Mouse (Mus musculus) CH12.LX (cell line): ENCODE results near the gene Dnajc17. TPM values are rescaled to one million over a fixed set of nuclear protein-coding genes. Genes with fewer than 3 reads are reported as not detected.

Source experiments
- DNase-seq: peaks from one replicate; pipeline ENCODE4 v3.0.0-alpha.2; 2013; ENCODE audit errors: extremely low read depth
- H3K27ac ChIP-seq: 2 replicates; pipeline ENCODE4 v1.5.1; 2012; ENCODE audit warnings: low read depth, mild to moderate bottlenecking, control low read depth, moderate library complexity; ENCODE audit not compliant: insufficient read depth
- H3K27me3 ChIP-seq: replicated peaks from 2 replicates; pipeline ENCODE3; 2012; ENCODE audit warnings: inconsistent platforms
- H3K36me3 ChIP-seq, 2 experiments: replicated peaks in 1 of 2; 2 replicates each; pipeline versions ENCODE3 to v1.6.1; 2012; ENCODE audit warnings: inconsistent platforms in 1 of 2, low read length in 1 of 2, mild to moderate bottlenecking in 1 of 2, mixed read lengths in 1 of 2, moderate library complexity in 1 of 2; ENCODE audit not compliant: control insufficient read depth in 1 of 2, insufficient read depth in 1 of 2
- H3K4me1 ChIP-seq, 2 experiments: 2 replicates each; pipeline ENCODE4 v1.6.1; 2012; ENCODE audit warnings: inconsistent platforms in 1 of 2, moderate library complexity in 1 of 2; ENCODE audit not compliant: insufficient read depth in 2 of 2, control insufficient read depth in 1 of 2
- H3K4me2 ChIP-seq: 2 replicates; pipeline ENCODE4 v1.6.1; 2012; ENCODE audit warnings: low read depth, mild to moderate bottlenecking, control low read depth; ENCODE audit not compliant: poor library complexity, insufficient read depth, severe bottlenecking
- H3K4me3 ChIP-seq, 3 experiments: fragments of 150-350 bp in 1 of 3; sonication (generic) in 1 of 3; replicated peaks in 1 of 3; 2 replicates each; pipeline versions ENCODE3 to v1.5.1; 2011 to 2012; ENCODE audit warnings: low read depth in 2 of 3, low read length in 2 of 3, mild to moderate bottlenecking in 2 of 3, moderate library complexity in 2 of 3, control low read depth in 1 of 3, improper control_type of control experiment in 1 of 3, inconsistent platforms in 1 of 3, mixed read lengths in 1 of 3; ENCODE audit not compliant: poor library complexity in 1 of 3
- H3K79me2 ChIP-seq: replicated peaks from 2 replicates; pipeline ENCODE4 v1.6.1; 2012; ENCODE audit warnings: mild to moderate bottlenecking, moderate library complexity; ENCODE audit not compliant: control insufficient read depth, poor library complexity, insufficient read depth, severe bottlenecking; ENCODE audit errors: extremely low read depth
- H3K9ac ChIP-seq: 2 replicates; pipeline ENCODE4 v1.6.1; 2012; ENCODE audit warnings: low read depth, mild to moderate bottlenecking, control low read depth, moderate library complexity; ENCODE audit not compliant: insufficient read depth
- H3K9me3 ChIP-seq: replicated peaks from 2 replicates; pipeline ENCODE3; 2012; ENCODE audit warnings: low read length, inconsistent platforms, mixed read lengths
- BHLHE40 ChIP-seq: IDR thresholded peaks from 2 replicates; pipeline ENCODE4 v1.6.1; 2011; ENCODE audit warnings: mild to moderate bottlenecking, low read depth, low read length, improper control_type of control experiment
- CTCF ChIP-seq, 2 experiments: IDR thresholded peaks in 1 of 2; conservative IDR thresholded peaks in 1 of 2; 2 replicates each; pipeline ENCODE4 v1.5.1; 2011 to 2012; ENCODE audit warnings: low read depth in 2 of 2, low read length in 2 of 2, improper control_type of control experiment in 1 of 2, inconsistent platforms in 1 of 2, mild to moderate bottlenecking in 1 of 2, moderate library complexity in 1 of 2
- E2F4 ChIP-seq: IDR thresholded peaks from 2 replicates; pipeline ENCODE4 v1.6.1; 2011; ENCODE audit warnings: low read depth, low read length, improper control_type of control experiment; ENCODE audit not compliant: insufficient replicate concordance
- ELF1 ChIP-seq: IDR thresholded peaks from 2 replicates; pipeline ENCODE4 v1.6.1; 2014; ENCODE audit warnings: low read depth, mild to moderate bottlenecking, inconsistent platforms, low read length, improper control_type of control experiment
- EP300 ChIP-seq: IDR thresholded peaks from 2 replicates; pipeline ENCODE4 v1.6.1; 2011; ENCODE audit warnings: low read length, improper control_type of control experiment
- ETS1 ChIP-seq: conservative IDR thresholded peaks from 2 replicates; pipeline ENCODE4 v1.6.1; 2012; ENCODE audit warnings: low read depth, mild to moderate bottlenecking, inconsistent platforms, low read length, improper control_type of control experiment, moderate library complexity
- GABPA ChIP-seq: IDR thresholded peaks from 2 replicates; pipeline ENCODE4 v1.6.1; 2012; ENCODE audit warnings: low read depth, low read length, improper control_type of control experiment, inconsistent platforms; ENCODE audit not compliant: insufficient replicate concordance
- HCFC1 ChIP-seq: IDR thresholded peaks from 2 replicates; pipeline ENCODE4 v1.6.1; 2012; ENCODE audit warnings: low read depth, mild to moderate bottlenecking, inconsistent platforms, low read length, improper control_type of control experiment
- IRF4 ChIP-seq: IDR thresholded peaks from 2 replicates; pipeline ENCODE4 v1.6.1; 2014; ENCODE audit warnings: low read depth, mild to moderate bottlenecking, inconsistent platforms, low read length, improper control_type of control experiment
- KAT2A ChIP-seq: IDR thresholded peaks from 2 replicates; pipeline ENCODE4 v1.6.1; 2012; ENCODE audit warnings: low read length, improper control_type of control experiment, inconsistent platforms; ENCODE audit not compliant: insufficient replicate concordance
- MAX ChIP-seq: IDR thresholded peaks from 2 replicates; pipeline ENCODE4 v1.6.1; 2011; ENCODE audit warnings: low read length, improper control_type of control experiment
- MAZ ChIP-seq: IDR thresholded peaks from 2 replicates; pipeline ENCODE4 v1.6.1; 2012; ENCODE audit warnings: low read depth, mild to moderate bottlenecking, inconsistent platforms, low read length, improper control_type of control experiment, moderate library complexity
- MXI1 ChIP-seq: IDR thresholded peaks from 2 replicates; pipeline ENCODE4 v1.6.1; 2011; ENCODE audit warnings: mild to moderate bottlenecking, low read depth, low read length, improper control_type of control experiment
- MYC ChIP-seq: IDR thresholded peaks from 2 replicates; pipeline ENCODE4 v1.6.1; 2011; ENCODE audit warnings: low read depth, mild to moderate bottlenecking, improper control_type of control experiment, low read length
- NRF1 ChIP-seq: IDR thresholded peaks from 2 replicates; pipeline ENCODE4 v1.6.1; 2014; ENCODE audit warnings: low read depth, mild to moderate bottlenecking, inconsistent platforms, low read length, improper control_type of control experiment, moderate library complexity
- POLR2A ChIP-seq: IDR thresholded peaks from 2 replicates; pipeline ENCODE4 v1.6.1; 2011; ENCODE audit warnings: low read depth, mild to moderate bottlenecking, improper control_type of control experiment, low read length
- POLR2AphosphoS2 ChIP-seq: IDR thresholded peaks from 2 replicates; pipeline ENCODE4 v1.6.1; 2011; ENCODE audit warnings: low read depth, low read length, improper control_type of control experiment
- RAD21 ChIP-seq: IDR thresholded peaks from 2 replicates; pipeline ENCODE4 v1.6.1; 2011; ENCODE audit warnings: low read depth, mild to moderate bottlenecking, low read length, improper control_type of control experiment, moderate library complexity
- RCOR1 ChIP-seq: conservative IDR thresholded peaks from 2 replicates; pipeline ENCODE4 v1.6.1; 2012; ENCODE audit warnings: low read depth, mild to moderate bottlenecking, inconsistent platforms, low read length, improper control_type of control experiment
- SIN3A ChIP-seq: IDR thresholded peaks from 2 replicates; pipeline ENCODE4 v1.6.1; 2012; ENCODE audit warnings: low read length, improper control_type of control experiment, inconsistent platforms
- TBP ChIP-seq: conservative IDR thresholded peaks from 2 replicates; pipeline ENCODE4 v1.6.1; 2011; ENCODE audit warnings: low read depth, low read length, improper control_type of control experiment
- TCF12 ChIP-seq: IDR thresholded peaks from 2 replicates; pipeline ENCODE4 v1.6.1; 2014; ENCODE audit warnings: low read depth, mild to moderate bottlenecking, inconsistent platforms, low read length, improper control_type of control experiment
- USF2 ChIP-seq: conservative IDR thresholded peaks from 2 replicates; pipeline ENCODE4 v1.6.1; 2011; ENCODE audit warnings: low read depth, low read length, improper control_type of control experiment
- ZC3H11A ChIP-seq: IDR thresholded peaks from 2 replicates; pipeline ENCODE4 v1.6.1; 2012; ENCODE audit warnings: low read depth, mild to moderate bottlenecking, inconsistent platforms, low read length, improper control_type of control experiment
- ZKSCAN1 ChIP-seq: IDR thresholded peaks from 2 replicates; pipeline ENCODE4 v1.6.1; 2012; ENCODE audit warnings: low read depth, inconsistent platforms, low read length, improper control_type of control experiment, borderline replicate concordance
- dilution Hi-C: fragments of 300-500 bp; cut with MboI; formaldehyde crosslinking; loops from 2 replicates; pipeline ENCODE4 v1.14.3; 2020; ENCODE audit warnings: low sequenced_read_pairs; ENCODE audit not compliant: extremely low pct_unique_long_range_greater_than_20kb, extremely low pct_ligation_motif_present
- in situ Hi-C: fragments of 300-500 bp; cut with MboI; formaldehyde crosslinking; loops from 3 replicates; pipeline ENCODE4 v1.14.3; 2019; ENCODE audit warnings: low sequenced_read_pairs, low pct_ligation_motif_present, low pct_unique_long_range_greater_than_20kb, mixed read lengths
- polyA plus RNA-seq: library from polyadenylated mRNA; unstranded; fragments of >175 nt; gene quantifications from 2 replicates; pipeline ENCODE4 v1.2.1, GENCODE M21; 2012; ENCODE audit warnings: low read depth; ENCODE audit not compliant: insufficient read length
- total RNA-seq, 2 experiments: library from RNA; depleted of rRNA; stranded (reverse); fragments of 300-350 nt in 1 of 2; fragments of >200 nt in 1 of 2; gene quantifications; 2 replicates each; pipeline ENCODE4 v1.2.3; 2012 to 2014

The Dnajc17 gene
- total and polyA plus RNA-seq, 3 experiments, result 15.3 to 22.9 (median 19.8) TPM

DNA sequence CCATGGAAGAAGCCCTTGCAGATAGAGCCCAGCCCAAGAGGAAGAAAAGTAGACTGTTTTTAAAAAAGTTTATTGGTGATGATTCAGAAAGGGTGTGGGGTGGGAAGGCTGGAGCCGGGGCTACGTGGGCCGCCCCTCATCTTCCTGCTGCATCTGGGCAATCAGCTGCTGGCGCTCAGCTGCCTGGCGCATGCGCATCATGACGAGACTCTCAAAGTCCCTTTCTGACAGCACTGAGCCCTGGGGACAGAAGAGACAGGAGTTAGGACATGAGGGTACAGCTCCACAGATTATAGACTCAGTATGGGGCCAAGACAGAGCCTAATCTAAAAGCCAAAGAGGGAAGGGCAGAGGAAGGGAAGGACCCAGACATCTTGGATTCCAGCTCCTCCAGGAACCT, 36.1 kb downstream of the Dnajc17 start:
- Histone ChIP-seq H3K4me3 (no peak overlapping the region), H3K4me1 (peaks cover 35 to 87% of the 10 kb centered on the region in 2 experiments)
- in situ Hi-C loops, result no loop called here

DNA sequence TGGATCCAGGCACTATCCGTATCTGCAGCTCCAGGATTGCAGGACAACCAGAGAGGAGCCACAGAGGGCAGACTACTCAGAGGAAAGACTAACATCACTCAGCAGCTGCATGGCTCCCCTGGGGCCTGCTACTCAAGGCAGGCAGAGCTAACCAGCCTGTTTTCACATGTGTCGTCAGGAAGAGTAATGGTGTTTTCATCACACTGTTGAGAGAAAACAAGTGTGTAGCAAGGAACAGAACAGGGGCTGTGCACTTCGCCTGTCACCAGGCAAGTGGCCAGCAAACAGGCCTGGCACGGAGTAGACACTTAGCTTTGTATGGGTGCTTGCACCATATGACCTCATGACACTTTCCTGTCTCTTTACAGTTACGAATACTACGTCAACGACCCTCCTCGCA, 37.0 kb downstream of the Dnajc17 start:
- no peak overlapping the region for H3K4me2 ChIP-seq
- in situ Hi-C loops (no loop called here), dilution Hi-C loops (no loop called here)
- peak overlapping the region; percentile 50 for H3K27ac ChIP-seq
- peaks cover 34 to 85% of the 10 kb centered on the region in 2 experiments for H3K4me1 ChIP-seq
- TF ChIP-seq MXI1 (0 out of 2 replicates have a peak, but pooled peaks have one; percentile 16), MYC (0 out of 2 replicates have a peak, but pooled peaks have one; percentile 14), ELF1 (peak; percentile 7; the same call in 1 of the 2 replicates), MAX (0 out of 2 replicates have a peak, but pooled peaks have one; percentile 35), E2F4 (no peak), POLR2AphosphoS2 (no peak), KAT2A (0 out of 2 replicates have a peak, but pooled peaks have one; percentile 20), TCF12 (peak; percentile 54; the same call in 1 of the 2 replicates), EP300 (peak; percentile 39; the same call in 1 of the 2 replicates), RCOR1 (no peak), BHLHE40 (peak; percentile 32; the same call in 1 of the 2 replicates), ETS1 (peak; percentile 83), CTCF (conservative IDR thresholded peaks at IDR 0.05 in 1 of 2, IDR thresholded peaks at IDR 0.05 in 1 of 2; ENCODE audit: low read depth in 2 of 2, low read length in 2 of 2) (no peak), IRF4 (0 out of 2 replicates have a peak, but pooled peaks have one; percentile 31), SIN3A (0 out of 2 replicates have a peak, but pooled peaks have one; percentile 28), NRF1 (no peak), MAZ (no peak)
- H3K36me3 ChIP-seq, result peaks cover 0 to 6% of the 10 kb centered on the region in 2 experiments
- peaks cover 6% of the 10 kb centered on the region for H3K27me3 ChIP-seq
- no peak overlapping the region for H3K9ac ChIP-seq
- peak; percentile 69 for DNase-seq
- no peak overlapping the region for H3K4me3 ChIP-seq
- H3K9me3 ChIP-seq, result no peaks in the 10 kb centered on the region
- no peaks in the 10 kb centered on the region; the same call in 1 of the 2 replicates for H3K79me2 ChIP-seq

More for the DNA sequence above, 36.1 kb downstream of the Dnajc17 start:
- H3K27me3 ChIP-seq, result peaks cover 1% of the 10 kb centered on the region
- H3K9me3 ChIP-seq, result no peaks in the 10 kb centered on the region
- DNase-seq, result no peak
- H3K4me2 ChIP-seq, result no peak overlapping the region
- H3K9ac ChIP-seq, result no peak overlapping the region
- dilution Hi-C loops, result no loop called here
- H3K79me2 ChIP-seq, result no peaks in the 10 kb centered on the region; the same call in 1 of the 2 replicates
- 0 out of 2 replicates have a peak overlapping the region, but pooled peaks have one; percentile 50 for H3K27ac ChIP-seq
- TF ChIP-seq ELF1, result no peak
- TF ChIP-seq ZKSCAN1, result no peak
- no peak for TF ChIP-seq POLR2A
- no peak for TF ChIP-seq ZC3H11A
- TF ChIP-seq RAD21, result no peak
- no peak for TF ChIP-seq HCFC1
- no peak for TF ChIP-seq MXI1
- TF ChIP-seq TBP, result no peak
- no peak for TF ChIP-seq SIN3A
- TF ChIP-seq GABPA, result no peak
- no peak for TF ChIP-seq USF2
- no peak for TF ChIP-seq TCF12
- H3K36me3 ChIP-seq, result peaks cover 0 to 8% of the 10 kb centered on the region in 2 experiments
